Mouse (Mus musculus) intestine, embryonic 16.5 days (tissue): Measurements from ENCODE around the gene Capn15. TPM values are rescaled to one million over a fixed set of nuclear protein-coding genes. Genes with fewer than 3 reads are reported as not detected.

Source experiments
- ATAC-seq: fragments of 200-750 bp; cut with Nextera tagmentation; 2 replicates; pipeline ENCODE4 v1.8.0; 2017; ENCODE audit warnings: moderate TSS enrichment, moderate library complexity
- H3K27ac ChIP-seq: fragments of 300-500 bp; sonication (generic); 2 replicates; pipeline ENCODE4 v1.5.1; 2014; ENCODE audit warnings: mild to moderate bottlenecking, low read length
- H3K27me3 ChIP-seq: fragments of 300-500 bp; sonication (generic); replicated peaks from 2 replicates; pipeline ENCODE4 v1.6.1; 2014; ENCODE audit warnings: low read length, control low read depth, mixed read lengths; ENCODE audit not compliant: control insufficient read depth, insufficient read depth
- H3K36me3 ChIP-seq: fragments of 300-500 bp; sonication (generic); 2 replicates; pipeline ENCODE4 v1.6.1; 2014; ENCODE audit warnings: low read length, control low read depth; ENCODE audit not compliant: control insufficient read depth, insufficient read depth
- H3K4me1 ChIP-seq: fragments of 300-500 bp; sonication (generic); 2 replicates; pipeline ENCODE4 v1.6.1; 2014; ENCODE audit warnings: low read length, control low read depth, mixed read lengths; ENCODE audit not compliant: control insufficient read depth, insufficient read depth
- H3K4me2 ChIP-seq: fragments of 300-500 bp; sonication (generic); 2 replicates; pipeline ENCODE4 v1.6.1; 2014; ENCODE audit warnings: low read depth, low read length, control low read depth
- H3K4me3 ChIP-seq: fragments of 300-500 bp; sonication (generic); 2 replicates; pipeline ENCODE4 v1.5.1; 2014; ENCODE audit warnings: mild to moderate bottlenecking, low read length
- H3K9ac ChIP-seq: fragments of 300-500 bp; sonication (generic); 2 replicates; pipeline ENCODE4 v1.6.1; 2014; ENCODE audit warnings: low read depth, low read length
- H3K9me3 ChIP-seq: fragments of 300-500 bp; sonication (generic); 2 replicates; pipeline ENCODE4 v1.6.1; 2016; ENCODE audit warnings: low read length, control low read depth; ENCODE audit not compliant: control insufficient read depth
- WGBS: fragments of 180-500 bp; shearing (Covaris S2); extraction: QIAGEN DNeasy Blood & Tissue Kit; methylation state at CpG from one replicate; pipeline ENCODE4 v1.1.7; 2014; 5-methylcytosine and 5-hydroxymethylcytosine counted together
- polyA plus RNA-seq: library from polyadenylated mRNA; unstranded; fragments of >200 nt; fragmentation: Nextera tagmentation; extraction: Ambion mirVana; gene quantifications from 2 replicates; pipeline ENCODE4 v1.2.1, GENCODE M21; 2015

Capn15 gene
- polyA plus RNA-seq, 1 experiment from 2014 or later: 22.3 TPM

- Histone ChIP-seq H3K4me1 (peaks cover 30% of the 10 kb centered on the region), H3K27me3 (no peaks in the 10 kb centered on the region), H3K4me2 (no peak overlapping the region), H3K4me3 (no peak overlapping the region), H3K9me3 (no peaks in the 10 kb centered on the region), H3K9ac (no peak overlapping the region), H3K36me3 (0 out of 2 replicates have a peak, but pooled peaks cover 2% of the 10 kb centered on the region), H3K27ac (no peak overlapping the region; the same call in 1 of the 2 replicates)
- ATAC-seq: no peak
- WGBS: 83% methylated on average over 3 of the region's 3 CpGs
Observed at GRCm38 (mm10) chr17:25982913-25983312, 2.7 kb downstream of the Capn15 start.

GRCm38 (mm10) chr17:25980854-25981253, 4.7 kb downstream of the Capn15 start:
- 0 out of 2 replicates have a peak, but pooled peaks cover 2% of the 10 kb centered on the region for H3K36me3 ChIP-seq
- ATAC-seq: no peak
- H3K27me3 ChIP-seq: no peaks in the 10 kb centered on the region
- H3K27ac ChIP-seq: peak overlapping the region; percentile 89
- H3K4me1 ChIP-seq: peaks cover 30% of the 10 kb centered on the region
- H3K9ac ChIP-seq: peak overlapping the region; percentile 39; the same call in 1 of the 2 replicates
- no peaks in the 10 kb centered on the region for H3K9me3 ChIP-seq
- 81% methylated on average over 5 of the region's 5 CpGs for WGBS
- H3K4me2 ChIP-seq: peak overlapping the region; percentile 18; the same call in 1 of the 2 replicates
- no peak overlapping the region for H3K4me3 ChIP-seq

GRCm38 (mm10) chr17:25979829-25980738, 5.5 kb downstream of the Capn15 start:
- 86% methylated on average over 5 of the region's 5 CpGs for WGBS
- H3K4me3 ChIP-seq: 0 out of 2 replicates have a peak overlapping the region, but pooled peaks have one; percentile 8
- H3K27ac ChIP-seq: peak overlapping the region; percentile 89
- no peaks in the 10 kb centered on the region for H3K27me3 ChIP-seq
- H3K9me3 ChIP-seq: no peaks in the 10 kb centered on the region
- peak overlapping the region; percentile 34 for H3K4me2 ChIP-seq
- H3K4me1 ChIP-seq: peaks cover 30% of the 10 kb centered on the region
- peak; percentile 76 for ATAC-seq
- H3K36me3 ChIP-seq: 0 out of 2 replicates have a peak, but pooled peaks cover 2% of the 10 kb centered on the region
- peak overlapping the region; percentile 39 for H3K9ac ChIP-seq

- peaks cover 14% of the 10 kb centered on the region for H3K4me1 ChIP-seq
- no peak for ATAC-seq
- no peak overlapping the region for H3K4me3 ChIP-seq
Observed at GRCm38 (mm10) chr17:25970954-25971707, 14.5 kb downstream of the Capn15 start.

GRCm38 (mm10) chr17:25970448-25970847, 15.1 kb downstream of the Capn15 start:
- Histone ChIP-seq H3K36me3 (no peaks in the 10 kb centered on the region), H3K9ac (no peak overlapping the region), H3K27ac (no peak overlapping the region), H3K9me3 (no peaks in the 10 kb centered on the region), H3K4me1 (peaks cover 14% of the 10 kb centered on the region), H3K27me3 (no peaks in the 10 kb centered on the region), H3K4me3 (no peak overlapping the region), H3K4me2 (no peak overlapping the region)
- 86% methylated on average over 9 of the region's 9 CpGs for WGBS
- no peak for ATAC-seq

More at GRCm38 (mm10) chr17:25970954-25971707, 14.5 kb downstream of the Capn15 start:
- H3K9me3 ChIP-seq: no peaks in the 10 kb centered on the region
- no peak overlapping the region for H3K27ac ChIP-seq
- 89% methylated on average over 4 of the region's 4 CpGs for WGBS
- no peaks in the 10 kb centered on the region for H3K36me3 ChIP-seq
- H3K9ac ChIP-seq: no peak overlapping the region
- no peaks in the 10 kb centered on the region for H3K27me3 ChIP-seq
- no peak overlapping the region for H3K4me2 ChIP-seq

GRCm38 (mm10) chr17:25968176-25968575, 17.4 kb downstream of the Capn15 start:
- no peak overlapping the region for H3K9ac ChIP-seq
- no peak overlapping the region for H3K4me3 ChIP-seq
- 58% methylated on average over 1 of the region's 1 CpGs for WGBS
- H3K36me3 ChIP-seq: no peaks in the 10 kb centered on the region
- ATAC-seq: peak; percentile 94
- H3K9me3 ChIP-seq: no peaks in the 10 kb centered on the region
- H3K27ac ChIP-seq: peak overlapping the region; percentile 35; the same call in 1 of the 2 replicates
- H3K27me3 ChIP-seq: no peaks in the 10 kb centered on the region
- H3K4me2 ChIP-seq: no peak overlapping the region
- peaks cover 18% of the 10 kb centered on the region for H3K4me1 ChIP-seq

- peaks cover 18% of the 10 kb centered on the region for H3K4me1 ChIP-seq
- 43% methylated on average over 3 of the region's 3 CpGs for WGBS
- H3K27me3 ChIP-seq: no peaks in the 10 kb centered on the region
- no peak overlapping the region for H3K4me2 ChIP-seq
- peak; percentile 15; the same call in 1 of the 2 replicates for ATAC-seq
- H3K4me3 ChIP-seq: no peak overlapping the region
- no peak overlapping the region for H3K9ac ChIP-seq
- H3K9me3 ChIP-seq: no peaks in the 10 kb centered on the region
- H3K27ac ChIP-seq: peak overlapping the region; percentile 35; the same call in 1 of the 2 replicates
- H3K36me3 ChIP-seq: 0 out of 2 replicates have a peak, but pooled peaks cover 2% of the 10 kb centered on the region
Observed at GRCm38 (mm10) chr17:25967652-25968051, 17.9 kb downstream of the Capn15 start.

GRCm38 (mm10) chr17:25964271-25964670, 21.3 kb downstream of the Capn15 start:
- H3K36me3 ChIP-seq: 0 out of 2 replicates have a peak, but pooled peaks cover 2% of the 10 kb centered on the region
- H3K4me3 ChIP-seq: no peak overlapping the region
- H3K27me3 ChIP-seq: no peaks in the 10 kb centered on the region
- WGBS: 74% methylated on average over 7 of the region's 7 CpGs
- peak; percentile 37 for ATAC-seq
- no peaks in the 10 kb centered on the region for H3K9me3 ChIP-seq
- no peak overlapping the region for H3K9ac ChIP-seq
- no peak overlapping the region for H3K4me2 ChIP-seq
- peaks cover 18% of the 10 kb centered on the region for H3K4me1 ChIP-seq
- no peak overlapping the region for H3K27ac ChIP-seq

GRCm38 (mm10) chr17:25962413-25962905, 23.1 kb downstream of the Capn15 start:
- H3K9ac ChIP-seq: no peak overlapping the region
- no peaks in the 10 kb centered on the region for H3K9me3 ChIP-seq
- ATAC-seq: no peak
- H3K27ac ChIP-seq: no peak overlapping the region
- H3K4me2 ChIP-seq: no peak overlapping the region
- H3K4me1 ChIP-seq: peaks cover 7% of the 10 kb centered on the region
- WGBS: 92% methylated on average over 7 of the region's 7 CpGs
- no peaks in the 10 kb centered on the region for H3K27me3 ChIP-seq
- H3K4me3 ChIP-seq: no peak overlapping the region
- 0 out of 2 replicates have a peak, but pooled peaks cover 2% of the 10 kb centered on the region for H3K36me3 ChIP-seq
